Mouse (Mus musculus): ENCODE measurements at regions not wholly inside any gene's neighbourhood (a gene's known extent, or its start where the extent isn't known, plus 50 kb on each side); places are given as distances from the start of the nearest gene placed in this dataset.
"Not testable (repeated sequence)": the region's sequence is repeated elsewhere in the genome, so short reads cannot be mapped to it uniquely, and the experiment has no call there.

DNA sequence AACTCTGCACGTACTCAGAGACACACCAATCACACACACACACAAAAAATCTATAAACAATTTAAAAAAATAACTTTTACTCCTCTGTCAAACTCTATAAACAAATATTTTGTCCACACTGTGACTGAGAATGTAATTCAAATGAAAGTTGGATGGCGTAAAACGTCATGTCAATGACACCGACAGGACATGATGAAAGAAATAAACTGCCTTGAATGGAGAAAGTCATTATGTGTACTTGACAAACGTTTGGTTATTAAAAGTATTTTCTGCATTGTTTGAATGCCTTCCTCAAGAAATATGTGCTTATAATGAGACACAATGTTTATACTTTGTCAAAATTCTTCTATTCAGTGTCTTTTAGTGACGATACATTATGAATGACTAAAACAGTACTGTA is 1171.6 kb upstream of the Pcdh20 start:
- 85% methylated on average over 6 of the region's 6 CpGs for WGBS
- no peak for ATAC-seq (ENCODE audit: insufficient number of reproducible peaks, low FRiP score, low TSS enrichment, low read depth)
- H3K4me2 ChIP-seq (ENCODE audit: low read depth, severe bottlenecking) = no peak overlapping the region

DNA sequence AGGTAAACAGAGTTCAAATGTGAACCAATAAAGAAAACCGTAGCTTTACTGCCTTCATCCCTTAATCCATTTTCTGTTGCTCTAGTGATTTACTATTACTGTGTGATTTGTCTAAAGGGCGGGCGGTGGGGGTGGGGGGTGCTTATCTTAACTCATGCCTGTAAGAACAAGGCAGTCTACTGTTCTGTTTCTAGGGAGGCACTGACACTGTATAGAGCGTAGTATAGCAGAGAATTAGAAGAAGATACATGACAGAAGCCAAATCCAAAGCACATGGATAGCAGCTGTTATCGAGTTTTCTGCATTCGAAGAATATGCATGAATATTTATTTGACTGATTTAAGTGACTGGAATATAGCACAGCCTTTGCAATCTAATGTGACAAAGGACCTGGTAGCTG is 1168.1 kb upstream of the Pcdh20 start:
- H3K27ac ChIP-seq (replicated peaks; ENCODE audit: low read depth, low read length) = no peak overlapping the region
- WGBS = 76% methylated on average over 6 of the region's 6 CpGs
- no peak overlapping the region for H3K4me3 ChIP-seq (ENCODE audit: low read depth, low read length)
- DNase-seq (ENCODE audit: low spot score) = no peak
- H3K36me3 ChIP-seq (ENCODE audit: control insufficient read depth, insufficient read depth, low read length) = no peaks in the 10 kb centered on the region
- no peaks in the 10 kb centered on the region for H3K4me1 ChIP-seq (ENCODE audit: control insufficient read depth, insufficient read depth, low read length)
- no peaks in the 10 kb centered on the region for H3K9me3 ChIP-seq (ENCODE audit: control insufficient read depth, low read length)
- ATAC-seq (ENCODE audit: insufficient number of reproducible peaks, low FRiP score, low TSS enrichment, low read depth) = no peak
- H3K27me3 ChIP-seq (ENCODE audit: control insufficient read depth, insufficient read depth, low read length) = no peaks in the 10 kb centered on the region
- no peak overlapping the region for H3K9ac ChIP-seq (ENCODE audit: low read length)
- H3K4me2 ChIP-seq (ENCODE audit: low read depth, severe bottlenecking) = no peak overlapping the region

More for the DNA sequence above, 1171.6 kb upstream of the Pcdh20 start:
- H3K4me3 ChIP-seq (ENCODE audit: low read depth, low read length) = no peak overlapping the region
- no peaks in the 10 kb centered on the region for H3K36me3 ChIP-seq (ENCODE audit: control insufficient read depth, insufficient read depth, low read length)
- no peak overlapping the region for H3K9ac ChIP-seq (ENCODE audit: low read length)
- no peak for DNase-seq (ENCODE audit: low spot score)
- H3K4me1 ChIP-seq (ENCODE audit: control insufficient read depth, insufficient read depth, low read length) = no peaks in the 10 kb centered on the region
- H3K27ac ChIP-seq (replicated peaks; ENCODE audit: low read depth, low read length) = no peak overlapping the region
- no peaks in the 10 kb centered on the region for H3K27me3 ChIP-seq (ENCODE audit: control insufficient read depth, insufficient read depth, low read length)
- H3K9me3 ChIP-seq (ENCODE audit: control insufficient read depth, low read length) = no peaks in the 10 kb centered on the region

DNA sequence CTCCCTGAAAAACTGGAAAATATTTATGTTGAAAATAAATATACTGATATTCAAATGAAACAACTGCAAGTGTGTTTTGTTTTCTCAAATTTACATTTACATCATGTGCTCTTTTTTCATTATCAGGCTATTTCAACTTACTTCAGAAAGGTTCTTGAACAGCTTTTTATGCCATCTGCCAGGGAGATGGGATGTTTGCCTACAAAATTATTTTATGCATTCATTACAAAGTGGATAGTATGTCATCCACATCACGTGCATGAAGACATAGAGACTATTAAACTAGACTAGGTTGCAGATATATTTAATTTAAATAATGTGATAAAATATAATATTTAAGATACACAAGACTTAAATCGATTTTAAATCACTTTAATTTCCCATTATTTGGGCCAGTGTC is 1165.5 kb upstream of the Pcdh20 start:
- Histone ChIP-seq H3K27me3 (ENCODE audit: control insufficient read depth, insufficient read depth, low read length) (no peaks in the 10 kb centered on the region), H3K4me2 (ENCODE audit: low read depth, severe bottlenecking) (no peak overlapping the region), H3K27ac (replicated peaks; ENCODE audit: low read depth, low read length) (no peak overlapping the region), H3K36me3 (ENCODE audit: control insufficient read depth, insufficient read depth, low read length) (no peaks in the 10 kb centered on the region), H3K9ac (ENCODE audit: low read length) (no peak overlapping the region), H3K4me3 (ENCODE audit: low read depth, low read length) (no peak overlapping the region), H3K9me3 (ENCODE audit: control insufficient read depth, low read length) (no peaks in the 10 kb centered on the region), H3K4me1 (ENCODE audit: control insufficient read depth, insufficient read depth, low read length) (no peaks in the 10 kb centered on the region)
- WGBS = 69% methylated on average over 2 of the region's 2 CpGs
- ATAC-seq (ENCODE audit: insufficient number of reproducible peaks, low FRiP score, low TSS enrichment, low read depth) (no peak), DNase-seq (ENCODE audit: low spot score) (no peak)

DNA sequence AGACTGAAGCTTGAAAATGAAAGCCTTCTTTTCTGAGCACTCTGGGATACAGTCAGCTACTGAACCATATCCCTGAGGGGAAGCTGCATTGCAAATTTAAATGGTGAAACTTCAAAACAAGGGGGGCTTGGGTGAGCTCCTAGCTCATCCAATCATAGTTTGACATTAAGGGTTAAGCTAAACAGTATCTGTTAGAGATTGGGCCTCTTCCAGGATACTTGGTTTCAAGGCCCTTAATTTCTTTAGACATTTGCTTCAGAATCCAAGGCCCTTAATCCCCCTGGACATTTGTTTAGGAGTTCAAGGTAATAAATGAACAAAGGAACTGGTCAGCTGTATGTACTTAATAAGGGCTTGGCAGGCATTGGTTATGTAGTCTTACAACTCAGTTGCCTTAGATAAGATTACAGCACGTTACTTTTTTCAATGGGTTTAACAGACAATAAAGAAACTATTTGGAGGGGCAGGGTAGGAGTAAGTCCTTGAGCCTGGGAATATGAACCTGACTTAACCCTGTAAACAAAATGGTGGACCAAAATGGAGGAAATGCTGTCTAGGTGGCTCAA is 1163.4 kb upstream of the Pcdh20 start:
- H3K9ac ChIP-seq (ENCODE audit: low read length) = no peak overlapping the region
- WGBS = 41% methylated on average over 1 of the region's 1 CpGs
- no peaks in the 10 kb centered on the region for H3K27me3 ChIP-seq (ENCODE audit: control insufficient read depth, insufficient read depth, low read length)
- H3K4me3 ChIP-seq (ENCODE audit: low read depth, low read length) = no peak overlapping the region
- no peak overlapping the region for H3K27ac ChIP-seq (replicated peaks; ENCODE audit: low read depth, low read length)
- no peak overlapping the region for H3K4me2 ChIP-seq (ENCODE audit: low read depth, severe bottlenecking)
- no peak for ATAC-seq (ENCODE audit: insufficient number of reproducible peaks, low FRiP score, low TSS enrichment, low read depth)
- H3K9me3 ChIP-seq (ENCODE audit: control insufficient read depth, low read length) = no peaks in the 10 kb centered on the region
- H3K36me3 ChIP-seq (ENCODE audit: control insufficient read depth, insufficient read depth, low read length) = no peaks in the 10 kb centered on the region
- no peaks in the 10 kb centered on the region for H3K4me1 ChIP-seq (ENCODE audit: control insufficient read depth, insufficient read depth, low read length)
- no peak for DNase-seq (ENCODE audit: low spot score)

DNA sequence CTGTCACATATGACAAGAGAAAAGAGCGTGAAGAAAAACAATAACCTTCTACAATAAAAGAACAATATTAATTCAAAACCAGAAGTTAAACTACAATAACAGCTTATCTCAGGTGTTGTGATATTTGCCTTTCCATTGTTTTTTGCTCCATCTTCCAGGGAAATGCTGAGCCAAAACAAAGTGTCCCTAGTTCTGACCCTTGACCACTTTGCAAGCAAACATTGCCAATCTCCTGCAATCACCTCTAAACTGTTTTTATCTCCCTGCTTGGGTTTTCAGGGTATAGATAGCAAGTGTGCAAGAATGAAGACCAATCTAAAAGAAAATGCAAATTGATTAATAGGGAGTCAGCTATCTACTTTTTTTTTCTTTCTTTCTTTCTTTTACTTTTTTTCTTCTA is 1162.5 kb upstream of the Pcdh20 start:
- H3K9ac ChIP-seq (ENCODE audit: low read length) = no peak overlapping the region
- no peaks in the 10 kb centered on the region for H3K27me3 ChIP-seq (ENCODE audit: control insufficient read depth, insufficient read depth, low read length)
- no peak overlapping the region for H3K4me2 ChIP-seq (ENCODE audit: low read depth, severe bottlenecking)
- H3K27ac ChIP-seq (replicated peaks; ENCODE audit: low read depth, low read length) = no peak overlapping the region
- DNase-seq (ENCODE audit: low spot score) = no peak
- no peaks in the 10 kb centered on the region for H3K36me3 ChIP-seq (ENCODE audit: control insufficient read depth, insufficient read depth, low read length)
- no peak for ATAC-seq (ENCODE audit: insufficient number of reproducible peaks, low FRiP score, low TSS enrichment, low read depth)
- no peaks in the 10 kb centered on the region for H3K4me1 ChIP-seq (ENCODE audit: control insufficient read depth, insufficient read depth, low read length)
- WGBS = 91% methylated on average over 1 of the region's 1 CpGs
- no peaks in the 10 kb centered on the region for H3K9me3 ChIP-seq (ENCODE audit: control insufficient read depth, low read length)
- H3K4me3 ChIP-seq (ENCODE audit: low read depth, low read length) = no peak overlapping the region

DNA sequence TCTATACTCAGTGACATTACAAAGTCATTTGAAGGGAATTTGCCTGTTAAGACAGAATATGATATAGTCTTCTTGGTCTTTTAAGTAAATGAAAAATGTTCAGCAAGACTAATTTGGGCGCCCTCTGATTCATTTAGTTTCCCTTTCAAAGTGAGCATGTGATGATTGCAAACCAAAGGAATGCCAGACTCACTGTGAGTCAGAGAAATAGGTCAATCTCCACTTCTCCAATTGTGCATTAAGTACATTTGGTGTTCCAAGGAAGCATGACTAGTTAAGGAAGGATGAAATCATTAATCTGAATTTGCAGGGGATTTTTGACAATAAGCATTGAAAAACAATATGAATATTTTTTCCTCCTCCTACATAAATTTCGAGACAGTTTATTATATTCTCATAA is 1139.5 kb upstream of the Pcdh20 start:
- no peaks in the 10 kb centered on the region for H3K36me3 ChIP-seq (ENCODE audit: control insufficient read depth, insufficient read depth, low read length)
- DNase-seq (ENCODE audit: low spot score) = no peak
- no peak overlapping the region for H3K4me2 ChIP-seq (ENCODE audit: low read depth, severe bottlenecking)
- no peaks in the 10 kb centered on the region for H3K4me1 ChIP-seq (ENCODE audit: control insufficient read depth, insufficient read depth, low read length)
- no peak overlapping the region for H3K9ac ChIP-seq (ENCODE audit: low read length)
- 66% methylated on average over 2 of the region's 2 CpGs for WGBS
- H3K27ac ChIP-seq (replicated peaks; ENCODE audit: low read depth, low read length) = no peak overlapping the region
- no peaks in the 10 kb centered on the region for H3K9me3 ChIP-seq (ENCODE audit: control insufficient read depth, low read length)
- no peaks in the 10 kb centered on the region for H3K27me3 ChIP-seq (ENCODE audit: control insufficient read depth, insufficient read depth, low read length)
- ATAC-seq (ENCODE audit: insufficient number of reproducible peaks, low FRiP score, low TSS enrichment, low read depth) = no peak
- no peak overlapping the region for H3K4me3 ChIP-seq (ENCODE audit: low read depth, low read length)

DNA sequence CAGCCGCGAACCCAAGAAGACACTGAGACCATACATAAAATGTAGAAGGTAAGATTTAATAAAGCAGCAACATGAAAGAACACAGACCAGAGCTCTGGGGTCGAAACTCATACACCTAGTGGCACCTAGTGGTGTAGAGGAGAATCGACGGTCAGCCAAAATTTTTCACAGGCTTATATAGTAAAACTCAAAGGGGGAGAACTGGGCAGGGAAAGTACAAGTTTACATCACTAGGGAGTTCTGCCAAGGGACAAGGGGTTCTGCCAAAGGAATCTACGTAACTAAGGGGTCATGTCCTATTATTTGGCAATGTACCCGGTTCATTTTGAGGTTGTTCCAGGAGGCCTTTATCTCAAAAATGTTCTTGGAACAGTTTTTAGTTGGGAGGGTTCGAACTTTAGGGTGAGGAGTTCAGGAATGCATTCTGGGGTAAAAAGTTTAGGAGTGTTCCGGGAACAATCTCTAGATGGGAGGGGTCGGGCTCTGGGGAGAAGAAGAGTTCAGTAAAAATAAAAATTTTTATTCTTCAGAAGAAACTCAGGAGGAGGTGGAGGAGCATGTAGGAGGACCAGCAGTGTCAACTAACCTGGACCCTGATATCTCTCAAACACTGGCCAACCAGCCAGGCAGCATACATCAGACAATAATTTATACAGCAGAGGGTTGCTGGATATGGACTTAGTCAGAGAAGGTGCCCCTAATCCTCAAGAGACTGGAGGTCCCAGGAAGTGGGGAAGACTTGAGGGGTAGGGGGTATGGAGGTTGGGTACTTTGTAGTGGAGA is 1138.7 kb upstream of the Pcdh20 start:
- H3K27me3 ChIP-seq (ENCODE audit: control insufficient read depth, insufficient read depth, low read length); H3K4me2 ChIP-seq (ENCODE audit: low read depth, severe bottlenecking); H3K4me3 ChIP-seq (ENCODE audit: low read depth, low read length); H3K27ac ChIP-seq (replicated peaks; ENCODE audit: low read depth, low read length); H3K4me1 ChIP-seq (ENCODE audit: control insufficient read depth, insufficient read depth, low read length); DNase-seq (ENCODE audit: low spot score); H3K9ac ChIP-seq (ENCODE audit: low read length); H3K36me3 ChIP-seq (ENCODE audit: control insufficient read depth, insufficient read depth, low read length); ATAC-seq (ENCODE audit: insufficient number of reproducible peaks, low FRiP score, low TSS enrichment, low read depth); H3K9me3 ChIP-seq (ENCODE audit: control insufficient read depth, low read length): not testable (repeated sequence)
- 64% methylated on average over 9 of the region's 10 CpGs for WGBS

DNA sequence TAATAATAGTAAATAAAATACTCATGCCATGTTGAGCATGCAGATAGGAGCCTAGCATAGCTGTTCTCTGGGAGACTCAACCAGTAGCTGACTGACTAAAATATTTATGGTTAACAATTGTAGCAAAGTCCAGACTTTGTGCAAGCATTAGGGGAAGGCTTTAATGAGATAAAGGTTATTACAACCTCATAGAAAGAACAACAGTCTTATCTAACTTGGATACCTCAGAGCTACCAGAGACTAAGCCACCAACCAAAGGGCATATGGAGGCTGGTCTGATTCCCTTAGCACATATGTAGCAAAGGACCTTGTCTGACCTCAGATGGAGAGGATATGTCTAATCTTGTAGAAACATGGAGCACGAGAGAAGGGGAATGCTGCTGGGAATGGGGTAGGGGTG is 1136.4 kb upstream of the Pcdh20 start:
- Histone ChIP-seq H3K9ac (ENCODE audit: low read length) (no peak overlapping the region), H3K36me3 (ENCODE audit: control insufficient read depth, insufficient read depth, low read length) (no peaks in the 10 kb centered on the region), H3K27me3 (ENCODE audit: control insufficient read depth, insufficient read depth, low read length) (no peaks in the 10 kb centered on the region), H3K4me1 (ENCODE audit: control insufficient read depth, insufficient read depth, low read length) (no peaks in the 10 kb centered on the region), H3K4me3 (ENCODE audit: low read depth, low read length) (no peak overlapping the region), H3K4me2 (ENCODE audit: low read depth, severe bottlenecking) (no peak overlapping the region), H3K9me3 (ENCODE audit: control insufficient read depth, low read length) (no peaks in the 10 kb centered on the region), H3K27ac (replicated peaks; ENCODE audit: low read depth, low read length) (no peak overlapping the region)
- 79% methylated on average over 1 of the region's 1 CpGs for WGBS
- no peak for ATAC-seq (ENCODE audit: insufficient number of reproducible peaks, low FRiP score, low TSS enrichment, low read depth)
- no peak for DNase-seq (ENCODE audit: low spot score)

DNA sequence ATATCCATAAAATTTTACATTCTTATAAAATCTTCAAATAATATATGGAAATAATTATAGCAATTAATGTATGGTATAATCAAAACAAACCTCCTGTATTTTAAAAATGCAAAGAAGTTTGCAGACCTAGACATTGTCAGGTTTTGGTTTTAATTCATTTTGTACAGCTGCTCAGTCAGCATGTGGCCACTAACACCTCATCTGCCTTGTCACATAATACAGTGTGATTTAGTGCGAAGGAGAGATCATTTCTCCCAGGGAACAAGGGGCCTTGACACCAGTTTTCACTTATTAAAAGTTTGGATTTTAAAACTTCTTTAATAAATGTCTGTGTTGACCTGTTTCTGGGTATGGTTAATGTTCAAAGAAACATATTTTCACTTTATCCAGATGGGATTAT is 1126.6 kb upstream of the Pcdh20 start:
- peak; percentile 71; the same call in 1 of the 2 replicates for ATAC-seq (ENCODE audit: insufficient number of reproducible peaks, low FRiP score, low TSS enrichment, low read depth)
- Histone ChIP-seq H3K27ac (replicated peaks; ENCODE audit: low read depth, low read length) (no peak overlapping the region), H3K4me3 (ENCODE audit: low read depth, low read length) (no peak overlapping the region), H3K9ac (ENCODE audit: low read length) (no peak overlapping the region), H3K9me3 (ENCODE audit: control insufficient read depth, low read length) (no peaks in the 10 kb centered on the region), H3K4me2 (ENCODE audit: low read depth, severe bottlenecking) (no peak overlapping the region), H3K36me3 (ENCODE audit: control insufficient read depth, insufficient read depth, low read length) (no peaks in the 10 kb centered on the region), H3K27me3 (ENCODE audit: control insufficient read depth, insufficient read depth, low read length) (no peaks in the 10 kb centered on the region), H3K4me1 (ENCODE audit: control insufficient read depth, insufficient read depth, low read length) (no peaks in the 10 kb centered on the region)
- 55% methylated on average over 1 of the region's 1 CpGs for WGBS
- no peak for DNase-seq (ENCODE audit: low spot score)
